In genomic region chr19:31868971-31869370, GRCm38 (mm10) we compare ENCODE assay signal across 31 mouse cellular contexts. TPM values are rescaled to one million over a fixed set of nuclear protein-coding genes. Genes with fewer than 3 reads are reported as not detected.
DNase-seq lines count a peak whose midpoint lies in the region; ATAC-seq and TF ChIP-seq lines count a peak whose summit lies in the region.
"Had no signal": no experiment of that assay in that cellular context is flagged by ENCODE, and none has a peak within 500 bp of the region (broad histone marks: within the 10 kb centered on the region; RNA-seq: fewer than 3 reads in every experiment).

No protein-coding gene starts in this region.

- H3K36me3 ChIP-seq in kidney, embryonic 15.5 days, result no peaks in the 10 kb centered on the region
- no peaks in the 10 kb centered on the region for H3K36me3 ChIP-seq in kidney, embryonic 14.5 days (ENCODE audit: control insufficient read depth, insufficient read depth, low read length)
- no peaks in the 10 kb centered on the region for H3K36me3 ChIP-seq in intestine, embryonic 15.5 days
- H3K36me3 ChIP-seq in liver, embryonic 12.5 days, result no peaks in the 10 kb centered on the region
- 0 out of 2 replicates have a peak, but pooled peaks cover 1% of the 10 kb centered on the region for H3K36me3 ChIP-seq in small intestine, adult 2 months (ENCODE audit: control insufficient read depth, insufficient read depth, low read length)
- H3K36me3 ChIP-seq: embryonic facial prominence, embryonic 15.5 days; forebrain, embryonic 10.5 days; heart, embryonic 12.5 days; hindbrain, embryonic 10.5 days; midbrain, embryonic 15.5 days; neural tube, embryonic 12.5 days had no signal

- H3K4me3 ChIP-seq in kidney, embryonic 15.5 days (replicated peaks), result peak overlapping the region; percentile 13
- no peak overlapping the region for H3K4me3 ChIP-seq in kidney, embryonic 14.5 days (ENCODE audit: low read length)
- H3K4me3 ChIP-seq in intestine, embryonic 15.5 days (replicated peaks), result peak overlapping the region; percentile 34
- H3K4me3 ChIP-seq in liver, embryonic 12.5 days, result peak overlapping the region; percentile 39
- peak overlapping the region; percentile 70 for H3K4me3 ChIP-seq in small intestine, adult 2 months (ENCODE audit: low read depth, low read length)
- H3K4me3 ChIP-seq: embryonic facial prominence, embryonic 15.5 days; forebrain, embryonic 10.5 days; heart, embryonic 12.5 days; hindbrain, embryonic 10.5 days; left cerebral cortex, adult 2 months; midbrain, embryonic 15.5 days; neural tube, embryonic 12.5 days had no signal

- H3K27me3 ChIP-seq in kidney, embryonic 15.5 days, result no peaks in the 10 kb centered on the region
- H3K27me3 ChIP-seq in kidney, embryonic 14.5 days (ENCODE audit: control insufficient read depth, insufficient read depth, low read length), result no peaks in the 10 kb centered on the region
- H3K27me3 ChIP-seq in intestine, embryonic 15.5 days (replicated peaks), result no peaks in the 10 kb centered on the region
- H3K27me3 ChIP-seq in liver, embryonic 12.5 days (replicated peaks), result no peaks in the 10 kb centered on the region
- H3K27me3 ChIP-seq in small intestine, adult 2 months (ENCODE audit: control insufficient read depth, insufficient read depth, low read length), result no peaks in the 10 kb centered on the region
- H3K27me3 ChIP-seq: embryonic facial prominence, embryonic 15.5 days; heart, embryonic 12.5 days; midbrain, embryonic 15.5 days; neural tube, embryonic 12.5 days had no signal

- no peak for TF ChIP-seq POLR2A in small intestine, adult 2 months (IDR thresholded peaks at IDR 0.05; ENCODE audit: low read depth, low read length)

- H3K27ac ChIP-seq in kidney, embryonic 15.5 days, result no peak overlapping the region
- no peak overlapping the region for H3K27ac ChIP-seq in kidney, embryonic 14.5 days (ENCODE audit: low read depth, low read length)
- no peak overlapping the region for H3K27ac ChIP-seq in intestine, embryonic 15.5 days
- no peak overlapping the region for H3K27ac ChIP-seq in liver, embryonic 12.5 days
- peak overlapping the region; percentile 88 for H3K27ac ChIP-seq in small intestine, adult 2 months (ENCODE audit: insufficient read depth, low read depth, low read length)
- H3K27ac ChIP-seq: embryonic facial prominence, embryonic 15.5 days; forebrain, embryonic 10.5 days; hindbrain, embryonic 10.5 days; left cerebral cortex, adult 2 months; midbrain, embryonic 15.5 days; neural tube, embryonic 12.5 days had no signal

- DNase-seq in retina, postnatal 1 day, result no peak
- DNase-seq in adrenal gland, adult 8-10 months, result no peak
- DNase-seq: adrenal gland, postnatal 36 days; cerebellum, adult 9-10 months; gastrocnemius, postnatal 14 days; heart, adult 11 months; heart, postnatal 10 days; lung, postnatal 4 days; right cerebral cortex, postnatal 25 days; thymus, adult 2 months had no signal

- H3K9me3 ChIP-seq in kidney, embryonic 15.5 days (replicated peaks), result no peaks in the 10 kb centered on the region
- H3K9me3 ChIP-seq in kidney, embryonic 14.5 days (ENCODE audit: control insufficient read depth, low read length), result no peaks in the 10 kb centered on the region
- H3K9me3 ChIP-seq in intestine, embryonic 15.5 days, result no peaks in the 10 kb centered on the region
- no peaks in the 10 kb centered on the region for H3K9me3 ChIP-seq in liver, embryonic 12.5 days (replicated peaks)
- H3K9me3 ChIP-seq: embryonic facial prominence, embryonic 15.5 days; forebrain, embryonic 10.5 days; heart, embryonic 12.5 days; hindbrain, embryonic 10.5 days; midbrain, embryonic 15.5 days; neural tube, embryonic 12.5 days had no signal

- WGBS in kidney, embryonic 15.5 days, result 79% methylated on average over 6 of the region's 6 CpGs
- WGBS in kidney, embryonic 14.5 days, result 75% methylated on average over 6 of the region's 6 CpGs
- WGBS in intestine, embryonic 15.5 days, result 62% methylated on average over 6 of the region's 6 CpGs
- WGBS in liver, embryonic 12.5 days (ENCODE audit: insufficient replicate concordance), result 67% methylated on average over 6 of the region's 6 CpGs
- WGBS in small intestine, adult 2 months, result 34% methylated on average over 6 of the region's 6 CpGs

- H3K9ac ChIP-seq in kidney, embryonic 15.5 days, result no peak overlapping the region
- no peak overlapping the region for H3K9ac ChIP-seq in kidney, embryonic 14.5 days (ENCODE audit: low read depth, low read length)
- peak overlapping the region; percentile 26; the same call in 1 of the 2 replicates for H3K9ac ChIP-seq in intestine, embryonic 15.5 days
- no peak overlapping the region for H3K9ac ChIP-seq in liver, embryonic 12.5 days
- H3K9ac ChIP-seq: embryonic facial prominence, embryonic 15.5 days; heart, embryonic 12.5 days; midbrain, embryonic 15.5 days; neural tube, embryonic 12.5 days had no signal

- TF ChIP-seq CTCF in small intestine, adult 2 months (IDR thresholded peaks at IDR 0.05; ENCODE audit: extremely low read depth, insufficient read length, insufficient replicate concordance, low read depth, low read length), result no peak

- no peak for ATAC-seq in kidney, embryonic 15.5 days (replicated peaks; ENCODE audit: low FRiP score)
- no peak for ATAC-seq in kidney, embryonic 14.5 days (ENCODE audit: low FRiP score, low TSS enrichment)
- peak; percentile 60 for ATAC-seq in intestine, embryonic 15.5 days
- no peak for ATAC-seq in liver, embryonic 12.5 days
- ATAC-seq: forebrain, embryonic 16.5 days; midbrain, embryonic 15.5 days had no signal

- H3K4me1 ChIP-seq in kidney, embryonic 15.5 days, result no peaks in the 10 kb centered on the region
- H3K4me1 ChIP-seq in kidney, embryonic 14.5 days (ENCODE audit: control insufficient read depth, insufficient read depth, low read length), result no peaks in the 10 kb centered on the region
- peaks cover 5% of the 10 kb centered on the region; the same call in 1 of the 2 replicates for H3K4me1 ChIP-seq in intestine, embryonic 15.5 days (replicated peaks)
- H3K4me1 ChIP-seq in liver, embryonic 12.5 days, result no peaks in the 10 kb centered on the region
- H3K4me1 ChIP-seq in small intestine, adult 2 months (ENCODE audit: control insufficient read depth, insufficient read depth, insufficient read length, low read length), result peaks cover 4% of the 10 kb centered on the region; the same call in 1 of the 2 replicates
- H3K4me1 ChIP-seq: embryonic facial prominence, embryonic 15.5 days; forebrain, embryonic 10.5 days; heart, embryonic 12.5 days; hindbrain, embryonic 10.5 days; midbrain, embryonic 15.5 days; neural tube, embryonic 12.5 days had no signal

- H3K4me2 ChIP-seq in kidney, embryonic 15.5 days, result no peak overlapping the region
- H3K4me2 ChIP-seq in kidney, embryonic 14.5 days (replicated peaks; ENCODE audit: low read depth, low read length), result no peak overlapping the region
- H3K4me2 ChIP-seq in intestine, embryonic 15.5 days (replicated peaks), result 0 out of 2 replicates have a peak overlapping the region, but pooled peaks have one; percentile 3
- no peak overlapping the region for H3K4me2 ChIP-seq in liver, embryonic 12.5 days
- H3K4me2 ChIP-seq: embryonic facial prominence, embryonic 15.5 days; heart, embryonic 12.5 days; midbrain, embryonic 15.5 days; neural tube, embryonic 12.5 days had no signal

RNA-seq across cellular contexts. Expression of gene A1cf, which starts 0.4 kb away (rescaled TPM):
- polyA plus RNA-seq in kidney, embryonic 15.5 days (2015; fragmentation: Nextera tagmentation; extraction: Ambion mirVana), result 1.8 and 2.2 TPM in 2 replicates
- 0.47 and 0.79 TPM in 2 replicates for polyA plus RNA-seq in kidney, embryonic 14.5 days (2014; fragmentation: Nextera tagmentation; extraction: Ambion mirVana)
- polyA plus RNA-seq in intestine, embryonic 15.5 days (2015; fragmentation: Nextera tagmentation; extraction: Ambion mirVana), result 8.9 and 11.1 TPM in 2 replicates
- 8.0 and 8.6 TPM in 2 replicates for polyA plus RNA-seq in liver, embryonic 12.5 days (2016; fragmentation: Nextera tagmentation; extraction: Ambion mirVana)
- 9.8 and 35.2 TPM in 2 replicates for polyA plus RNA-seq in small intestine, adult 2 months (2012; rRNA removed)
- under 1 TPM in 1 of 4 experiments, not detected in 3; 0.27 TPM for total RNA-seq in adrenal gland, adult 8-10 months (2022)
- total RNA-seq: ES-E14; gastrocnemius, postnatal 14 days; heart, postnatal 10 days; layer of hippocampus, postnatal 10 days; left cerebral cortex, adult 2 months; left cerebral cortex, postnatal 36 days; megakaryocyte-erythroid progenitor cell, adult 5-6 weeks had no signal
- polyA plus RNA-seq: embryonic facial prominence, embryonic 15.5 days; forebrain, embryonic 10.5 days; forebrain, embryonic 16.5 days; hindbrain, embryonic 10.5 days; limb, embryonic 14.5 days; lung, embryonic 16.5 days; midbrain, embryonic 15.5 days; neural tube, embryonic 12.5 days; stomach, embryonic 14.5 days; urinary bladder, adult 2 months had no signal
